Mouse (Mus musculus) pancreas, adult 10 weeks (tissue): Measurements from ENCODE around the gene Olfr1123. TPM values are rescaled to one million over a fixed set of nuclear protein-coding genes. Genes with fewer than 3 reads are reported as not detected.

Experiments
- polyA plus RNA-seq: library from polyadenylated mRNA; stranded (reverse); fragments of 350-450 nt; fragmentation: Illumina TruSeq; extraction: RNeasy Lipid Tissue Mini Kit (QIAGEN cat#74804); gene quantifications from one replicate; pipeline ENCODE4 v1.2.3, GENCODE M21; 2015; ENCODE audit warnings: low read depth, low replicate concordance; ENCODE audit not compliant: insufficient read depth

Gene Olfr1123
- polyA plus RNA-seq = not detected

GRCm38 (mm10) chr2:87416335-87416734, at the start of gene Olfr1123:
Gene Olfr1123 (plus strand): TSS chr2:87416635.

GRCm38 (mm10) chr2:87369595-87369994, 46.8 kb upstream of the Olfr1123 start, which contains the start of gene Olfr1121:
Gene Olfr1121 (plus strand): TSS chr2:87369895.

GRCm38 (mm10) chr2:87385549-87385948, 30.9 kb upstream of the Olfr1123 start, which contains the start of gene Olfr1122:
Gene Olfr1122 (plus strand): TSS chr2:87385849.

DNA sequence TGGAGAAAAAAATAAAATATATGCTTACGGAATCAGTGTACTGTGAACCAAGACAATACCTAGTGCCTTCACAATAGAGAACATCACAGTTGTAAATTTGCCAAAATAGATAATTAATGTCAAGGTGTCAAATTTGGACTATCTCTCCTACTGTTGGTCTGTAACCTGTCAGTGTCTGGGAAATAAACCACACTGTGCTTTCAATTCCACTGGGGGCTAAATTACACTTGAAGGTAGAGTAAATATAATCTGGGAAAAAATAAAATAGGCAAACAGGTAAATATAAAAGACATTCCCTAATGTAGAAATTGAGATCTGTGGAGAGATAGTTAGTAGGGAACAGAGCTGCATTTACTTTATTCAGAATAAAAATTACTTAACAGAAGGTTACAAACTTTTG, 13.5 kb downstream of the Olfr1123 start, which contains the start of gene Olfr1124:
Olfr1124 (plus strand) TSS at position 301 of the 400 bp plus-strand sequence.

DNA sequence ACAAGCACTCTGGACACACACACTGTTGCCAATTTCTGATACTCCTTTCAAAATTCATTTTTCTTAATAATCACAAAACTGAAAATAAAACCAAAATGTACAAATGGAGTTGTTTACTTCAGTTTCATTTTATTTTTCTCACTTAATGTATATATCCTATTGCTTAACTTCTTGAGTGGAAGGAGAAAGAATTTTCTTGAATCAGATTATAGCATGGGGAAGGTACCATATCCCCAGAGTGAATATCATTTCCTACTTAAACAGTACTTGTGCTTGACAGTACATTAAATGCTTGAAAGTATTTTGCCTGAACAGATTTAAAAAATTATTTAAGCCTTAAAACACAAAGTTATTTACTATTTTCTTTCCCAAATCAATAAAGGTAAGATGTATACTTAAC, 37.2 kb downstream of the Olfr1123 start, which contains the start of gene Olfr1126:
Olfr1126 (plus strand) TSS at position 301 of the 400 bp plus-strand sequence.

Other genes starting within 250 kb of the Olfr1123 start
- not detected for gene Olfr1112, start 228.8 kb upstream of the Olfr1123 start, polyA plus RNA-seq
- gene Olfr1113, start 207.7 kb upstream of the Olfr1123 start, polyA plus RNA-seq = not detected
- gene Olfr1115, start 168.6 kb upstream of the Olfr1123 start, polyA plus RNA-seq = not detected
- not detected for gene Olfr1116, start 149.1 kb upstream of the Olfr1123 start, polyA plus RNA-seq
- not detected for gene Olfr1118, start 109.1 kb upstream of the Olfr1123 start, polyA plus RNA-seq
- gene Olfr1120, start 61.8 kb upstream of the Olfr1123 start, polyA plus RNA-seq = not detected
- gene Olfr1121, start 46.7 kb upstream of the Olfr1123 start, polyA plus RNA-seq = not detected
- not detected for gene Olfr1122, start 30.8 kb upstream of the Olfr1123 start, polyA plus RNA-seq
- not detected for gene Olfr1124, start 13.6 kb downstream of the Olfr1123 start, polyA plus RNA-seq
- not detected for gene Olfr1126, start 37.3 kb downstream of the Olfr1123 start, polyA plus RNA-seq
- not detected for gene Pramel7, start 80.5 kb downstream of the Olfr1123 start, polyA plus RNA-seq
- not detected for gene Pramel6, start 89.9 kb downstream of the Olfr1123 start, polyA plus RNA-seq
- gene Olfr153, start 115.2 kb downstream of the Olfr1123 start, polyA plus RNA-seq = not detected
- gene Olfr1128, start 128.9 kb downstream of the Olfr1123 start, polyA plus RNA-seq = not detected
- not detected for gene Olfr1129, start 157.3 kb downstream of the Olfr1123 start, polyA plus RNA-seq
- gene Olfr1130, start 189.6 kb downstream of the Olfr1123 start, polyA plus RNA-seq = not detected
- not detected for gene Olfr1131, start 210.5 kb downstream of the Olfr1123 start, polyA plus RNA-seq
- not detected for gene Olfr1132, start 220.9 kb downstream of the Olfr1123 start, polyA plus RNA-seq
- gene Olfr1133, start 230.7 kb downstream of the Olfr1123 start, polyA plus RNA-seq = not detected
- gene Olfr1134, start 241.8 kb downstream of the Olfr1123 start, polyA plus RNA-seq = not detected